Mouse (Mus musculus) E14TG2a.4 (cell line): ENCODE measurements around the gene Kdm1a.

Source experiments
- H3K27me3 ChIP-seq: 2 replicates; pipeline ENCODE4 v1.6.1; 2014; ENCODE audit warnings: low read length, control low read depth; ENCODE audit not compliant: insufficient read depth
- H3K36me3 ChIP-seq: 2 replicates; pipeline ENCODE4 v1.6.1; 2014; ENCODE audit warnings: low read length, control low read depth; ENCODE audit not compliant: insufficient read depth
- H3K4me1 ChIP-seq: replicated peaks from 2 replicates; pipeline ENCODE4 v1.6.1; 2014; ENCODE audit warnings: low read depth, low read length, control low read depth
- H3K4me3 ChIP-seq: replicated peaks from 2 replicates; pipeline ENCODE4 v1.5.1; 2014; ENCODE audit warnings: mild to moderate bottlenecking, low read length
- H3K9me3 ChIP-seq: 2 replicates; pipeline ENCODE4 v1.6.1; 2014; ENCODE audit warnings: low read length, control low read depth
- CTCF ChIP-seq: conservative IDR thresholded peaks from 2 replicates; pipeline ENCODE4 v1.5.1; 2014; ENCODE audit warnings: low read length
- NANOG ChIP-seq: IDR thresholded peaks from 2 replicates; pipeline ENCODE4 v1.6.1; 2014; ENCODE audit warnings: borderline replicate concordance, low read length, mixed read lengths
- POU5F1 ChIP-seq: IDR thresholded peaks from 2 replicates; pipeline ENCODE4 v1.6.1; 2014; ENCODE audit warnings: low read length, borderline replicate concordance

Gene Kdm1a

GRCm38 (mm10) chr4:136595221-136595620 is 7.3 kb downstream of the Kdm1a start:
- peak overlapping the region; percentile 8; the same call in 1 of the 2 replicates for H3K4me3 ChIP-seq
- H3K36me3 ChIP-seq: peaks cover 42% of the 10 kb centered on the region
- H3K4me1 ChIP-seq: peaks cover 91% of the 10 kb centered on the region
- H3K9me3 ChIP-seq: no peaks in the 10 kb centered on the region
- no peaks in the 10 kb centered on the region for H3K27me3 ChIP-seq
- TF ChIP-seq POU5F1 (no peak), CTCF (no peak), NANOG (no peak)

- H3K27me3 ChIP-seq: no peaks in the 10 kb centered on the region
- peaks cover 54% of the 10 kb centered on the region for H3K36me3 ChIP-seq
Measured at GRCm38 (mm10) chr4:136594006-136594405, 8.5 kb downstream of the Kdm1a start.

GRCm38 (mm10) chr4:136592111-136592510 is 10.4 kb downstream of the Kdm1a start:
- H3K4me3 ChIP-seq: no peak overlapping the region
- H3K27me3 ChIP-seq: no peaks in the 10 kb centered on the region
- peaks cover 90% of the 10 kb centered on the region for H3K4me1 ChIP-seq
- no peaks in the 10 kb centered on the region for H3K9me3 ChIP-seq
- no peak for TF ChIP-seq CTCF
- no peak for TF ChIP-seq NANOG
- no peak for TF ChIP-seq POU5F1
- H3K36me3 ChIP-seq: peaks cover 62% of the 10 kb centered on the region

More at GRCm38 (mm10) chr4:136594006-136594405, 8.5 kb downstream of the Kdm1a start:
- H3K4me1 ChIP-seq: peaks cover 94% of the 10 kb centered on the region
- H3K9me3 ChIP-seq: no peaks in the 10 kb centered on the region
- peak overlapping the region; percentile 8; the same call in 1 of the 2 replicates for H3K4me3 ChIP-seq
- no peak for TF ChIP-seq CTCF
- TF ChIP-seq NANOG: peak; percentile 81; the same call in 1 of the 2 replicates

DNA sequence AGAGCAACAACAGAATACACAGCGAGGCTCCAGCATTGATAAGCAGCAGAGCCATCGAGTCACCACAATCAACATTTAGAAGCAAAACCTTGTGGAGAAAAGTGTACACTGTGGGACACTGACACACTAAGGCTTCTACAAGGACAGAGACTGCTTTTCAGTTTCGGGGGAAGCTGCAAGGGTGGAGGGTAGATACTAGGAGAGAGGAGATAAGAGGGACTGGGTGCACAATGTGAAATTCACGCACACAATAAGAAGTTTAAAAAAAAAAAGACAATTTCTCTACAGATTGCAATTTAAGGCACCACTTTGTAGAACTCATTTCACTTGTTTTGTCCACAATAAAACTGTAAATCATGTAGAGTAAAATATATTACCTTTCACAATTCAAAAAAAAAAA is 14.5 kb downstream of the Kdm1a start:
- H3K9me3 ChIP-seq: no peaks in the 10 kb centered on the region
- no peak for TF ChIP-seq POU5F1
- no peak for TF ChIP-seq CTCF
- TF ChIP-seq NANOG: no peak
- H3K27me3 ChIP-seq: no peaks in the 10 kb centered on the region
- H3K4me1 ChIP-seq: peaks cover 84% of the 10 kb centered on the region
- peaks cover 81% of the 10 kb centered on the region for H3K36me3 ChIP-seq
- peak overlapping the region; percentile 5; the same call in 1 of the 2 replicates for H3K4me3 ChIP-seq

DNA sequence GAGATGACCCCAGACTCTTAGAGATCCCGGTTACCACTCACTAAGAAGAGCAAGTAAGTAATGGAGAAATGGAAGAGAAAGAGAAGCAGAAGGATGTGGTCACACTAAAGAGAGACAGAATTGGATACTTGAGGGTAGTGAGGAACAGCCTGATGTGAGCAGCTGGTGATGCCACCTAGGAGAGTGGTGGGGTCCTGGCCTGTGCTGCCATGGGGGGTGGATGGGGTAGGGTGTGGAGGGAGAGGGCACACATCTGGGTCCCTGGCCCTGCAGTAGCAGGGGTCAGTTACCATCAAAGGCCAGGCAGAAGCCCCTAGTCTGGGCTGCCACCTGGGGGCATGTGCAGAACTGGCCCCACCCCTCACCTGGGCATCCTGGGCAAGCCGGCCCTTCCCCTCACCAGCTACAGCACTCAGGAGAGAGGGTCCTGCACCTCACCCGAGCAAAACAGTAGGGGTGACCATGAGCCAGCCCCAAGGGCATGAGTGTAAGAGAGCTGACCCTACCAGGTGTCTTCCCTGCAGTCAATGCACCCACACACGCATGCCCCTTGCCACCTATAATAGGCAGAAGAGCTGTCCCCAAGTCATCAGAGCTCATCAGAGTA is 15.2 kb downstream of the Kdm1a start:
- Histone ChIP-seq H3K4me1 (peaks cover 78% of the 10 kb centered on the region), H3K9me3 (no peaks in the 10 kb centered on the region), H3K36me3 (peaks cover 78% of the 10 kb centered on the region), H3K27me3 (no peaks in the 10 kb centered on the region), H3K4me3 (peak overlapping the region; percentile 5; the same call in 1 of the 2 replicates)
- TF ChIP-seq CTCF (no peak), NANOG (no peak), POU5F1 (no peak)

GRCm38 (mm10) chr4:136581885-136582284 is 20.6 kb downstream of the Kdm1a start:
- Histone ChIP-seq H3K36me3 (peaks cover 61% of the 10 kb centered on the region), H3K27me3 (no peaks in the 10 kb centered on the region), H3K4me1 (peaks cover 58% of the 10 kb centered on the region), H3K9me3 (no peaks in the 10 kb centered on the region), H3K4me3 (no peak overlapping the region)
- TF ChIP-seq CTCF (no peak), POU5F1 (no peak), NANOG (no peak)

DNA sequence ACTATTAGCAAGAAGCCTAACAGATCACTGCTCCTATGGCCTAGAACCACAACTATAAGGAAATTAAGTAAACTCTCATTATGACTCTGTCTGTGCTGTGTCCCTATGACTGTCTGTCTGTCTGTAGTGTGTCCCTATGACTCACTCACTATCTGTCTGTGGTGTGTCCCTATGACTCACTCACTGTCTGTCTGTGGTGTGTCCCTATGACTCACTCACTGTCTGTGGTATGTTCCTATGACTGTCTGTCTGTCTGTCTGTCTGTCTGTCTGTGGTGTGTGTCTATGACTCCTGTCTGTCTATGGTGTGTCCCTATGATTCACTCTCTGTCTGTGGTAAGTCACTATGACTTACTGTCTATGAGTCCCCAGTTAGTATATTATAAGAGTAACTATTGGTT is 32.5 kb downstream of the Kdm1a start:
- peaks cover 53% of the 10 kb centered on the region for H3K4me1 ChIP-seq
- TF ChIP-seq POU5F1 (no peak), CTCF (no peak), NANOG (no peak)
- H3K36me3 ChIP-seq: peaks cover 92% of the 10 kb centered on the region
- H3K27me3 ChIP-seq: no peaks in the 10 kb centered on the region
- H3K4me3 ChIP-seq: no peak overlapping the region
- no peaks in the 10 kb centered on the region for H3K9me3 ChIP-seq

DNA sequence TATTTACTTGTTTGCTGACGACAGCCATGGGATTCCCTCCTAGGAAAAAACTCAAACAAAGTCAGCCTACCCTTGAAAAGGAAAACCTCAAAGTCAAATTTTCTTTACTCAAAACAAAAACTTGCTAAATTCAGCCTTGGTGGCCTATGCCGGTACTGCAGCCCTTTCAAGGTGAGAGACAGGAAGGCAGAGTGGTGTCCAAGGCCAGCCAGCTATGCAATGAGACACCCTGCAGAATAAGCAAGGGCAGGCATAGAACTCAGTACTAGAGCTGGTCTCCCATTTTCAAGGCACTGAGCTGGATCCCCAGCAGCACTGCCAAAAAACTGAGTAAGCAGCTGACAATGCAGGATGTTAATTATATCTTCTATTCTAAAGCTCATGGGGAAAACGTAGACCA is 33.9 kb downstream of the Kdm1a start:
- Histone ChIP-seq H3K27me3 (no peaks in the 10 kb centered on the region), H3K4me3 (no peak overlapping the region), H3K9me3 (no peaks in the 10 kb centered on the region), H3K4me1 (peaks cover 67% of the 10 kb centered on the region), H3K36me3 (peaks cover 94% of the 10 kb centered on the region)
- TF ChIP-seq POU5F1 (no peak), NANOG (no peak), CTCF (peak; percentile 42)

- H3K36me3 ChIP-seq: peaks cover 98% of the 10 kb centered on the region
- no peaks in the 10 kb centered on the region for H3K9me3 ChIP-seq
- no peak for TF ChIP-seq NANOG
- no peak for TF ChIP-seq POU5F1
- no peak for TF ChIP-seq CTCF
- H3K27me3 ChIP-seq: no peaks in the 10 kb centered on the region
- peaks cover 69% of the 10 kb centered on the region for H3K4me1 ChIP-seq
- H3K4me3 ChIP-seq: no peak overlapping the region
Measured at GRCm38 (mm10) chr4:136562755-136563154, 39.8 kb downstream of the Kdm1a start.
